In genomic region chr8:3330662-3331061, GRCm38 (mm10) we compare ENCODE assay signal across 9 mouse cellular contexts. TPM values are rescaled to one million over a fixed set of nuclear protein-coding genes. Genes with fewer than 3 reads are reported as not detected.
DNase-seq lines count a peak whose midpoint lies in the region; ATAC-seq and TF ChIP-seq lines count a peak whose summit lies in the region.
"Had no signal": no experiment of that assay in that cellular context is flagged by ENCODE, and none has a peak within 500 bp of the region (broad histone marks: within the 10 kb centered on the region; RNA-seq: fewer than 3 reads in every experiment).

No protein-coding gene starts in this region.

- no peak overlapping the region for H3K4me2 ChIP-seq in liver, embryonic 12.5 days
- no peak overlapping the region for H3K4me2 ChIP-seq in forebrain, embryonic 14.5 days (ENCODE audit: low read length)
- no peak overlapping the region for H3K4me2 ChIP-seq in midbrain, embryonic 14.5 days (ENCODE audit: low read length)
- H3K4me2 ChIP-seq: midbrain, embryonic 12.5 days had no signal

- no peaks in the 10 kb centered on the region for H3K36me3 ChIP-seq in liver, adult 2 months (ENCODE audit: control insufficient read depth, insufficient read depth, low read length)
- H3K36me3 ChIP-seq in liver, embryonic 12.5 days, result no peaks in the 10 kb centered on the region
- no peaks in the 10 kb centered on the region for H3K36me3 ChIP-seq in ES-E14 (ENCODE audit: control insufficient read depth, insufficient read depth, low read length, poor library complexity, severe bottlenecking)
- H3K36me3 ChIP-seq in forebrain, embryonic 14.5 days (ENCODE audit: control insufficient read depth, insufficient read depth, low read length), result no peaks in the 10 kb centered on the region
- H3K36me3 ChIP-seq in midbrain, embryonic 14.5 days (ENCODE audit: control insufficient read depth, insufficient read depth, low read length), result no peaks in the 10 kb centered on the region
- H3K36me3 ChIP-seq: midbrain, embryonic 12.5 days had no signal

- no peaks in the 10 kb centered on the region for H3K9me3 ChIP-seq in liver, embryonic 12.5 days (replicated peaks)
- no peaks in the 10 kb centered on the region for H3K9me3 ChIP-seq in ES-E14 (ENCODE audit: control insufficient read depth, insufficient read depth, low read depth, low read length)
- no peaks in the 10 kb centered on the region for H3K9me3 ChIP-seq in forebrain, embryonic 14.5 days (replicated peaks; ENCODE audit: control insufficient read depth, low read length)
- no peaks in the 10 kb centered on the region for H3K9me3 ChIP-seq in midbrain, embryonic 14.5 days (ENCODE audit: control insufficient read depth, low read length)
- H3K9me3 ChIP-seq: midbrain, embryonic 12.5 days had no signal

- H3K27ac ChIP-seq in liver, adult 2 months (replicated peaks; ENCODE audit: insufficient read depth, low read depth, low read length), result no peak overlapping the region
- H3K27ac ChIP-seq in liver, embryonic 12.5 days, result no peak overlapping the region
- H3K27ac ChIP-seq in ES-E14 (ENCODE audit: insufficient read depth, low read depth, low read length, poor library complexity, severe bottlenecking), result no peak overlapping the region
- H3K27ac ChIP-seq in forebrain, embryonic 14.5 days (ENCODE audit: low read depth, low read length), result no peak overlapping the region
- no peak overlapping the region for H3K27ac ChIP-seq in midbrain, embryonic 14.5 days (replicated peaks; ENCODE audit: low read depth, low read length)
- H3K27ac ChIP-seq: midbrain, embryonic 12.5 days had no signal

- H3K27me3 ChIP-seq in liver, adult 2 months (ENCODE audit: control insufficient read depth, insufficient read depth, low read length), result no peaks in the 10 kb centered on the region
- no peaks in the 10 kb centered on the region for H3K27me3 ChIP-seq in liver, embryonic 12.5 days (replicated peaks)
- no peaks in the 10 kb centered on the region for H3K27me3 ChIP-seq in forebrain, embryonic 14.5 days (replicated peaks; ENCODE audit: control insufficient read depth, insufficient read depth, low read length)
- no peaks in the 10 kb centered on the region for H3K27me3 ChIP-seq in midbrain, embryonic 14.5 days (ENCODE audit: control insufficient read depth, insufficient read depth, low read length)
- H3K27me3 ChIP-seq: midbrain, embryonic 12.5 days had no signal

- no peak overlapping the region for H3K9ac ChIP-seq in liver, adult 2 months (ENCODE audit: low read depth, low read length)
- no peak overlapping the region for H3K9ac ChIP-seq in liver, embryonic 12.5 days
- H3K9ac ChIP-seq in ES-E14 (ENCODE audit: insufficient read depth, low read depth, low read length, poor library complexity, severe bottlenecking), result no peak overlapping the region
- H3K9ac ChIP-seq in forebrain, embryonic 14.5 days (ENCODE audit: low read length), result no peak overlapping the region
- H3K9ac ChIP-seq in midbrain, embryonic 14.5 days (replicated peaks; ENCODE audit: low read length), result no peak overlapping the region
- H3K9ac ChIP-seq: midbrain, embryonic 12.5 days had no signal

- TF ChIP-seq CTCF in liver, adult 2 months (IDR thresholded peaks at IDR 0.05; ENCODE audit: low read depth, low read length), result 0 out of 2 replicates have a peak, but pooled peaks have one; percentile 11
- TF ChIP-seq CTCF in brain, embryonic 14.5 days (IDR thresholded peaks at IDR 0.05; ENCODE audit: borderline replicate concordance, extremely low read depth, insufficient read depth, insufficient read length), result peak; percentile 74; the same call in 1 of the 2 replicates

- H3K4me3 ChIP-seq in liver, adult 2 months (ENCODE audit: insufficient read depth, low read depth, low read length), result no peak overlapping the region
- no peak overlapping the region for H3K4me3 ChIP-seq in liver, embryonic 12.5 days
- no peak overlapping the region for H3K4me3 ChIP-seq in ES-E14 (ENCODE audit: insufficient read depth in 1 of 2, low read depth in 1 of 2, low read length in 2 of 2, poor library complexity in 1 of 2, severe bottlenecking in 1 of 2)
- H3K4me3 ChIP-seq in forebrain, embryonic 14.5 days (ENCODE audit: low read depth, low read length), result no peak overlapping the region
- no peak overlapping the region for H3K4me3 ChIP-seq in midbrain, embryonic 14.5 days (replicated peaks; ENCODE audit: low read depth, low read length)
- H3K4me3 ChIP-seq: midbrain, embryonic 12.5 days had no signal

- peaks cover 2% of the 10 kb centered on the region; the same call in 1 of the 2 replicates for H3K79me2 ChIP-seq in liver, adult 2 months (ENCODE audit: control insufficient read depth, insufficient read depth, low read length)

- no peak for TF ChIP-seq POLR2A in liver, adult 2 months (IDR thresholded peaks at IDR 0.05; ENCODE audit: extremely low read depth, insufficient read depth, low read length)
- TF ChIP-seq POLR2A in brain, embryonic 14.5 days (IDR thresholded peaks at IDR 0.05; ENCODE audit: borderline replicate concordance, extremely low read depth, insufficient read depth, insufficient read length, poor library complexity, severe bottlenecking), result no peak

- 44% methylated on average over 6 of the region's 6 CpGs for WGBS in liver, adult 2 months
- 42% methylated on average over 6 of the region's 6 CpGs for WGBS in liver, embryonic 12.5 days (ENCODE audit: insufficient replicate concordance)
- WGBS in forebrain, embryonic 14.5 days, result 51% methylated on average over 6 of the region's 6 CpGs
- WGBS in midbrain, embryonic 14.5 days, result 46% methylated on average over 6 of the region's 6 CpGs

- no peak for ATAC-seq in liver, embryonic 12.5 days
- ATAC-seq in forebrain, embryonic 14.5 days, result no peak
- no peak; the same call in 1 of the 2 replicates for ATAC-seq in midbrain, embryonic 14.5 days (ENCODE audit: low FRiP score, low TSS enrichment)

- in situ Hi-C loops in ES-E14 (cut with MboI; ENCODE audit: low sequenced_read_pairs in 2 of 2, unreplicated experiment in 2 of 2), result loop anchor here in 1 of 2 experiments (10.0 kb wide), 1 partner anchor 156 kb away; no protein-coding TSS in a partner anchor

- peak; percentile 52 for DNase-seq in liver, adult 2 months (ENCODE audit: extremely low read depth, low read depth, low spot score)
- peak; percentile 62 for DNase-seq in ES-E14 (ENCODE audit: low read depth, low spot score)
- DNase-seq in brain, embryonic 14.5 days (ENCODE audit: low read depth), result peak; percentile 68
- DNase-seq in forebrain, embryonic 14.5 days (ENCODE audit: low spot score), result peak; percentile 73
- peak; percentile 53 to 56 for DNase-seq in layer of hippocampus, postnatal 10 days (ENCODE audit: low spot score in 2 of 2)
- DNase-seq in midbrain, embryonic 14.5 days, result peak; percentile 81
- no peak for DNase-seq in spleen, adult 12 weeks (ENCODE audit: low spot score)

- H3K4me1 ChIP-seq in liver, adult 2 months (ENCODE audit: control insufficient read depth, insufficient read depth, low read length), result no peaks in the 10 kb centered on the region
- no peaks in the 10 kb centered on the region for H3K4me1 ChIP-seq in liver, embryonic 12.5 days
- H3K4me1 ChIP-seq in ES-E14 (ENCODE audit: control insufficient read depth in 2 of 2, insufficient read depth in 2 of 2, low read length in 2 of 2, poor library complexity in 1 of 2), result no peaks in the 10 kb centered on the region
- H3K4me1 ChIP-seq in forebrain, embryonic 14.5 days (ENCODE audit: control insufficient read depth, insufficient read depth, low read length), result no peaks in the 10 kb centered on the region
- H3K4me1 ChIP-seq in midbrain, embryonic 14.5 days (ENCODE audit: control insufficient read depth, insufficient read depth, low read length), result no peaks in the 10 kb centered on the region
- H3K4me1 ChIP-seq: midbrain, embryonic 12.5 days had no signal

TF ChIP-seq in ES-E14, 5 proteins besides CTCF, POLR2A, EP300 and RAD21:
- peak; percentile 66; the same call in 1 of the 2 replicates for TF ChIP-seq ZC3H11A (IDR thresholded peaks at IDR 0.05; ENCODE audit: borderline replicate concordance, low read depth, low read length)
- TF ChIP-seq HCFC1 (IDR thresholded peaks at IDR 0.05; ENCODE audit: borderline replicate concordance, insufficient read depth, low read length), result no peak
- TF ChIP-seq ZNF384 (IDR thresholded peaks at IDR 0.05; ENCODE audit: low read depth, low read length), result peak; percentile 95
- TF ChIP-seq CHD2 (IDR thresholded peaks at IDR 0.05; ENCODE audit: low read depth, low read length), result no peak
- TF ChIP-seq MAFK (IDR thresholded peaks at IDR 0.05; ENCODE audit: insufficient read depth, low read depth, low read length), result no peak
TF ChIP-seq in ES-E14: peak in this region for 2.

RNA-seq across cellular contexts. Expression of gene A430078G23Rik, which starts 22.6 kb away (rescaled TPM):
- total RNA-seq in liver, adult 2 months (2014; rRNA removed), result 0.34 and 0.74 TPM in 2 replicates
- polyA plus RNA-seq in liver, adult 2 months (2012; rRNA removed), result 0.11 and 0.53 TPM in 2 replicates
- polyA plus RNA-seq in liver, embryonic 12.5 days (2016; fragmentation: Nextera tagmentation; extraction: Ambion mirVana), result 0.81 and 0.87 TPM in 2 replicates
- 0.18 and 0.69 TPM in 2 replicates for total RNA-seq in ES-E14 (2012; rRNA removed)
- polyA plus RNA-seq in brain, embryonic 14.5 days (2012; rRNA removed), result 0.07 and 0.19 TPM in 2 replicates
- polyA plus RNA-seq in forebrain, embryonic 14.5 days (2014; fragmentation: Nextera tagmentation; extraction: Ambion mirVana), result 0.28 TPM in 1 of 2 replicates, not detected in the other
- total RNA-seq in layer of hippocampus, postnatal 10 days (2021), result under 1 TPM in 1 of 2 experiments, not detected in 1; 0.53 TPM
- not detected in 2 replicates for polyA plus RNA-seq in midbrain, embryonic 14.5 days (2014; fragmentation: Nextera tagmentation; extraction: Ambion mirVana)
- polyA plus RNA-seq: midbrain, embryonic 12.5 days had no signal

RNA-seq across cellular contexts. Expression of gene Insr, which starts 51.2 kb away (rescaled TPM):
- total RNA-seq in liver, adult 2 months (2014; rRNA removed), result 70.0 and 89.0 TPM in 2 replicates
- 28.5 and 30.3 TPM in 2 replicates for polyA plus RNA-seq in liver, adult 2 months (2012; rRNA removed)
- polyA plus RNA-seq in liver, embryonic 12.5 days (2016; fragmentation: Nextera tagmentation; extraction: Ambion mirVana), result 18.1 and 20.1 TPM in 2 replicates
- total RNA-seq in ES-E14 (2012; rRNA removed), result 9.3 and 17.5 TPM in 2 replicates
- 16.8 and 25.1 TPM in 2 replicates for polyA plus RNA-seq in brain, embryonic 14.5 days (2012; rRNA removed)
- 33.6 and 50.9 TPM in 2 replicates for polyA plus RNA-seq in forebrain, embryonic 14.5 days (2014; fragmentation: Nextera tagmentation; extraction: Ambion mirVana)
- total RNA-seq in layer of hippocampus, postnatal 10 days (2021), result 10 to 100 TPM; 47.9 to 52.1 TPM
- polyA plus RNA-seq in midbrain, embryonic 14.5 days (2014; fragmentation: Nextera tagmentation; extraction: Ambion mirVana), result 53.5 and 55.0 TPM in 2 replicates
